Mouse (Mus musculus) small intestine, adult 2 months (tissue): ENCODE data around the gene Stip1. TPM values are rescaled to one million over a fixed set of nuclear protein-coding genes. Genes with fewer than 3 reads are reported as not detected.

Source experiments
- H3K27ac ChIP-seq: fragments of 200-500 bp; 2 replicates; pipeline ENCODE4 v1.5.1; 2012; ENCODE audit warnings: low read depth, low read length, control low read depth, inconsistent platforms; ENCODE audit not compliant: insufficient read depth
- H3K27me3 ChIP-seq: fragments of 200-500 bp; 2 replicates; pipeline ENCODE4 v1.6.1; 2012; ENCODE audit warnings: mild to moderate bottlenecking, moderate library complexity, low read length, inconsistent platforms; ENCODE audit not compliant: control insufficient read depth, insufficient read depth
- H3K36me3 ChIP-seq: fragments of 200-500 bp; 2 replicates; pipeline ENCODE4 v1.6.1; 2012; ENCODE audit warnings: mild to moderate bottlenecking, low read length, control low read depth, inconsistent platforms; ENCODE audit not compliant: control insufficient read depth, insufficient read depth
- H3K4me1 ChIP-seq: fragments of 200-500 bp; 2 replicates; pipeline ENCODE4 v1.6.1; 2012; ENCODE audit warnings: low read length, inconsistent platforms, mixed read lengths; ENCODE audit not compliant: control insufficient read depth, insufficient read depth, insufficient read length
- H3K4me3 ChIP-seq: fragments of 200-500 bp; 2 replicates; pipeline ENCODE4 v1.5.1; 2012; ENCODE audit warnings: low read depth, mild to moderate bottlenecking, control low read depth, inconsistent platforms, low read length, moderate library complexity
- CTCF ChIP-seq: fragments of 200-500 bp; IDR thresholded peaks from 2 replicates; pipeline ENCODE4 v1.5.1; 2012; ENCODE audit warnings: low read depth, mild to moderate bottlenecking, control low read depth, inconsistent platforms, low read length, moderate library complexity, mixed read lengths; ENCODE audit not compliant: insufficient replicate concordance, insufficient read length; ENCODE audit errors: extremely low read depth
- POLR2A ChIP-seq: fragments of 200-500 bp; IDR thresholded peaks from 2 replicates; pipeline ENCODE4 v1.6.1; 2012; ENCODE audit warnings: low read depth, mild to moderate bottlenecking, control low read depth, inconsistent platforms, low read length, moderate library complexity
- WGBS: fragments of 180-500 bp; shearing (Covaris S2); methylation state at CpG from one replicate; pipeline ENCODE4 v1.1.7; 2018; 5-methylcytosine and 5-hydroxymethylcytosine counted together
- polyA plus RNA-seq: library from polyadenylated mRNA; depleted of rRNA; stranded (reverse); fragments of >200 nt; gene quantifications from 2 replicates; pipeline ENCODE4 v1.2.3, GENCODE M21; 2012; rRNA removed

The Stip1 gene
- polyA plus RNA-seq, 1 experiment = 21.4 TPM

DNA sequence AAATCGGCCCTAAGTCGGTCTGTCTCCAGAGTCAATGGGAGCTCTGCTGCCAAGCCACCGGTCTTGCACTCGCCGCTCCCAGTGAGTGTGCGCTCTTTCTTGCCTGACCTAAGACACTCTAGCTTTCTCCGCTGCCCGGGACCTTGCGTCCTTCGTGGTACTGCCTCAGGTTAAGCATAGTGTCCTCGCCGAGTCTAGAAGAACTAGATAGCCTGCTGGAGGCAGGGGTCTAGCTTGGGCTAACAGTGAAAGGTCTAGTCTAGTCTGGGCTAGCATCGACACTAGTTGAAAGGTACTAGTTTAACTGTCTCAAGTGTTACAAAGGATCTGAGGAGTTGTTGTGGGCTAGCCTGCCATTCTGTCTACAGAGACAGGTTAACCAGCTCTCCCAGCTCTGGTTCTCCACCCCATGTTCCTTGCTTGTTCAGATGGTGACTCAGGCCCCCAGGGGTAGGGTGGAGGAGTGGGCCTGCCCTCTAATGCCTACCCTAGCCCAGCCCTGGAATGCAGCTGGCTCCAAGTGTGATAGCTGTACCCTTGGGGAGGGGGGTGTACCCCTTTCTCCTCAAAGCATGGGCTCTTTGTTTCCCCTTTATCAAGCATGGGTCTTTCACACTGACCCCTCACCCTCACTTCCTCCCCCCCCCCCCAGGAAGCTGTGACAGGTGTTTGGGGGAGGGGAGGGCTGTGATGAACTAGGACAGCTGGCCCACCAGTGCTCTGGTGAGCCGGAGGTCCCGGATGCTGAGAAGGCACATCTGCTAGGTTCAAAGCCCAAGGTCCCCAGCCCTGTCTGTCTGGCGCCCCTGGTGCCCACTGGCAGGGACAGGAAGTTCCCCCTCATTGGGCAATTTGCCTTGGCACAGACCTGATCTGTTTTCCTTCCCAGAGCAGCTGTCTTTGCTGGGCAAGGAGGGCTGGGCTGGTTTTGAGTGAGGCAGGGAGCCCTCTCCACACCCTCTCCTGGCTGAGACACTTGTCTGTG lies 63.9 kb downstream of the Stip1 start, which contains the start of gene Plcb3:
Plcb3 (minus strand) TSS at position 934 of the 985 bp plus-strand sequence.
- Histone ChIP-seq H3K36me3 (peaks cover 11% of the 10 kb centered on the region), H3K27me3 (no peaks in the 10 kb centered on the region), H3K27ac (peak within 1 kb of the TSS; percentile 70), H3K4me3 (peak within 1 kb of the TSS; percentile 69), H3K4me1 (peaks cover 23% of the 10 kb centered on the region)
- TF ChIP-seq CTCF (peak; percentile 7; the same call in 1 of the 2 replicates), POLR2A (0 out of 2 replicates have a peak, but pooled peaks have one; percentile 45)
- under 1% methylated on average over 16 of the region's 16 CpGs for WGBS

GRCm38 (mm10) chr19:6974211-6975205 lies 65.3 kb downstream of the Stip1 start, which contains the start of gene Ppp1r14b:
Gene Ppp1r14b (plus strand): TSS chr19:6974968.
- 2% methylated on average over 82 of the region's 84 CpGs for WGBS
- peaks cover 11% of the 10 kb centered on the region for H3K36me3 ChIP-seq
- H3K4me1 ChIP-seq = peaks cover 32% of the 10 kb centered on the region
- H3K27ac ChIP-seq = peak within 1 kb of the TSS; percentile 70
- H3K27me3 ChIP-seq = no peaks in the 10 kb centered on the region
- TF ChIP-seq CTCF (no peak), POLR2A (peak; percentile 34)
- H3K4me3 ChIP-seq = peak within 1 kb of the TSS; percentile 69

DNA sequence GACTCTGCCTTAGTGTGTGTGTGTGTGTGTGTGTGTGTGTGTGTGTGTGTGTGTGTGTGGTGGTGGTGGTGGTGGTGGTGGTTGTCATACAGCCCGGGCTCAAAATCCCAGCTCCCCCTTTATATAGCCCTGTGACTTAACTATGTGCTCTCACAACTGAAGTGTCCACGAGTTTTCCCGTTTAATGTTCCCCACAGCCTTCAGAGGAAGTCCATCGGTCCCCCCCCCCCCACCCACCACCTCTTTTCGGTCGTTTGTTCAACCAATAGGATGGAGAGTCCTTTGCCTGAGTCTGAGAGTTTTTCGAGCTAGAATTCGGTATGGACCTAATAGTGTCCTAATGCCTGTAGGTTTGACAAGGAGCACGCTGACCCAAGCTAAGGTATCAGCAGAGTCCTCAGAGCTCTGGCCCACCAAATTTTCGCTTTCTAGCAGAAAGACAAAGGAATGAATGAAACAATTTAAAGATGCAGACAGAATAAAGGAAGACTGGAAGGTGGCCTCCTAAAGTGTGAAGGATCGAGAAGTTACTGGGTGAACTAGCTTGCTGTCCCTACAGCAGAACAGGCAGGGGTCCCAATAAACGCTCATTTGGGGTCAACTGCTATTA lies 66.1 kb downstream of the Stip1 start:
- H3K36me3 ChIP-seq = peaks cover 11% of the 10 kb centered on the region
- H3K4me1 ChIP-seq = peaks cover 26% of the 10 kb centered on the region
- TF ChIP-seq CTCF (no peak), POLR2A (no peak)
- WGBS = 36% methylated on average over 12 of the region's 12 CpGs
- peak overlapping the region; percentile 69 for H3K4me3 ChIP-seq
- H3K27me3 ChIP-seq = no peaks in the 10 kb centered on the region
- peak overlapping the region; percentile 29 for H3K27ac ChIP-seq

- TF ChIP-seq CTCF (no peak), POLR2A (no peak)
- no peaks in the 10 kb centered on the region for H3K27me3 ChIP-seq
- H3K4me3 ChIP-seq = no peak overlapping the region
- WGBS = 70% methylated on average over 13 of the region's 13 CpGs
- no peak overlapping the region for H3K27ac ChIP-seq
- peaks cover 2% of the 10 kb centered on the region for H3K36me3 ChIP-seq
- peaks cover 23% of the 10 kb centered on the region for H3K4me1 ChIP-seq
Measured at GRCm38 (mm10) chr19:6972247-6972917, 67.4 kb downstream of the Stip1 start.

- H3K27me3 ChIP-seq = no peaks in the 10 kb centered on the region
- peak overlapping the region; percentile 84; the same call in 1 of the 2 replicates for H3K27ac ChIP-seq
- H3K4me3 ChIP-seq = no peak overlapping the region
- H3K36me3 ChIP-seq = peaks cover 3% of the 10 kb centered on the region
- 41% methylated on average over 6 of the region's 6 CpGs for WGBS
- no peak for TF ChIP-seq POLR2A
- no peak for TF ChIP-seq CTCF
- peaks cover 26% of the 10 kb centered on the region for H3K4me1 ChIP-seq
Measured at GRCm38 (mm10) chr19:6971644-6972043, 68.1 kb downstream of the Stip1 start.

Other genes starting within 250 kb of the Stip1 start
- 32.5 and 55.4 TPM in 2 replicates for gene Rps6ka4, start 199.3 kb downstream of the Stip1 start, polyA plus RNA-seq
- 17.9 and 34.6 TPM in 2 replicates for gene Ccdc88b, start 181.8 kb downstream of the Stip1 start, polyA plus RNA-seq
- 29.0 and 52.3 TPM in 2 replicates for gene Trmt112, start 130.3 kb downstream of the Stip1 start, polyA plus RNA-seq
- 94.6 and 180 TPM in 2 replicates for gene Prdx5, start 129.9 kb downstream of the Stip1 start, polyA plus RNA-seq
- 168 and 346 TPM in 2 replicates for gene Esrra, start 118.2 kb downstream of the Stip1 start, polyA plus RNA-seq
- gene Catsperz, start 114.6 kb downstream of the Stip1 start, polyA plus RNA-seq = not detected in 2 replicates
- not detected in 2 replicates for gene Kcnk4, start 105.5 kb downstream of the Stip1 start, polyA plus RNA-seq
- 83.3 and 127 TPM in 2 replicates for gene Bad, start 98.1 kb downstream of the Stip1 start, polyA plus RNA-seq
- 77.5 and 97.8 TPM in 2 replicates for gene Gpr137, start 97.5 kb downstream of the Stip1 start, polyA plus RNA-seq
- gene Ppp1r14b, start 65.0 kb downstream of the Stip1 start, polyA plus RNA-seq = 44.2 and 100 TPM in 2 replicates
- 200 and 595 TPM in 2 replicates for gene Plcb3, start 63.5 kb downstream of the Stip1 start, polyA plus RNA-seq
- gene Fkbp2, start 59.5 kb downstream of the Stip1 start, polyA plus RNA-seq = 23.0 and 47.9 TPM in 2 replicates
- 19.8 and 20.4 TPM in 2 replicates for gene Vegfb, start 52.3 kb downstream of the Stip1 start, polyA plus RNA-seq
- 34.1 and 53.4 TPM in 2 replicates for gene Dnajc4, start 47.4 kb downstream of the Stip1 start, polyA plus RNA-seq
- gene Nudt22, start 43.9 kb downstream of the Stip1 start, polyA plus RNA-seq = 41.2 and 53.8 TPM in 2 replicates
- 5.2 and 7.7 TPM in 2 replicates for gene Trpt1, start 43.8 kb downstream of the Stip1 start, polyA plus RNA-seq
- gene Fermt3, start 20.5 kb downstream of the Stip1 start, polyA plus RNA-seq = 10.2 and 18.6 TPM in 2 replicates
- 30.1 and 37.2 TPM in 2 replicates for gene Macrod1, start 16.8 kb upstream of the Stip1 start, polyA plus RNA-seq
- gene Flrt1, start 65.8 kb upstream of the Stip1 start, polyA plus RNA-seq = 0.06 and 0.22 TPM in 2 replicates
- 61.9 and 113 TPM in 2 replicates for gene Otub1, start 166.3 kb upstream of the Stip1 start, polyA plus RNA-seq
- gene Cox8a, start 177.6 kb upstream of the Stip1 start, polyA plus RNA-seq = 3,019 and 4,573 TPM in 2 replicates
- 8.2 and 13.1 TPM in 2 replicates for gene Naa40, start 201.2 kb upstream of the Stip1 start, polyA plus RNA-seq
- 1.2 and 1.8 TPM in 2 replicates for gene Rcor2, start 227.4 kb upstream of the Stip1 start, polyA plus RNA-seq